Mouse (Mus musculus) MEL (cell line): Measurements from ENCODE around the gene B230217C12Rik.

Source experiments
- CHD1 ChIP-seq: IDR thresholded peaks from 2 replicates; pipeline ENCODE4 v1.6.1; 2012; ENCODE audit warnings: low read depth, mild to moderate bottlenecking, inconsistent platforms, low read length, improper control_type of control experiment
- CTCF ChIP-seq, 3 experiments: IDR thresholded peaks in 2 of 3; conservative IDR thresholded peaks in 1 of 3; 2 replicates each; pipeline ENCODE4 v1.5.1; 2011 to 2012; ENCODE audit warnings: low read length in 3 of 3, low read depth in 2 of 3, mild to moderate bottlenecking in 2 of 3, improper control_type of control experiment in 1 of 3, inconsistent platforms in 1 of 3, mixed read lengths in 1 of 3, moderate library complexity in 1 of 3; ENCODE audit not compliant: control insufficient read depth in 1 of 3, insufficient read depth in 1 of 3, poor library complexity in 1 of 3, severe bottlenecking in 1 of 3
- E2F4 ChIP-seq: IDR thresholded peaks from 2 replicates; pipeline ENCODE4 v1.6.1; 2011; ENCODE audit warnings: low read depth, low read length, improper control_type of control experiment, borderline replicate concordance
- HCFC1 ChIP-seq: IDR thresholded peaks from 2 replicates; pipeline ENCODE4 v1.6.1; 2012; ENCODE audit warnings: low read depth, mild to moderate bottlenecking, inconsistent platforms, low read length, improper control_type of control experiment, moderate library complexity
- MYC ChIP-seq: IDR thresholded peaks from 2 replicates; pipeline ENCODE4 v1.6.1; 2011; ENCODE audit warnings: low read depth, mild to moderate bottlenecking, low read length, improper control_type of control experiment, moderate library complexity
- NRF1 ChIP-seq: IDR thresholded peaks from 2 replicates; pipeline ENCODE4 v1.6.1; 2014; ENCODE audit warnings: low read depth, mild to moderate bottlenecking, inconsistent platforms, low read length, improper control_type of control experiment, moderate library complexity; ENCODE audit not compliant: poor library complexity, insufficient read depth, severe bottlenecking
- POLR2A ChIP-seq, 2 experiments: IDR thresholded peaks; 2 replicates each; pipeline ENCODE4 v1.6.1; 2011 to 2012; ENCODE audit warnings: low read length in 2 of 2, mild to moderate bottlenecking in 2 of 2, control low read depth in 1 of 2, improper control_type of control experiment in 1 of 2, low read depth in 1 of 2, moderate library complexity in 1 of 2; ENCODE audit not compliant: control insufficient read depth in 1 of 2, insufficient read depth in 1 of 2, poor library complexity in 1 of 2
- RAD21 ChIP-seq: IDR thresholded peaks from 2 replicates; pipeline ENCODE4 v1.6.1; 2011; ENCODE audit warnings: mild to moderate bottlenecking, low read depth, low read length, improper control_type of control experiment
- RCOR1 ChIP-seq: IDR thresholded peaks from 2 replicates; pipeline ENCODE4 v1.6.1; 2012; ENCODE audit warnings: low read depth, mild to moderate bottlenecking, inconsistent platforms, low read length, improper control_type of control experiment
- SIN3A ChIP-seq: IDR thresholded peaks from 2 replicates; pipeline ENCODE4 v1.6.1; 2012; ENCODE audit warnings: low read length, improper control_type of control experiment, inconsistent platforms
- USF1 ChIP-seq: IDR thresholded peaks from 2 replicates; pipeline ENCODE4 v1.6.1; 2014; ENCODE audit warnings: low read depth, mild to moderate bottlenecking, inconsistent platforms, low read length, improper control_type of control experiment, moderate library complexity

DNA sequence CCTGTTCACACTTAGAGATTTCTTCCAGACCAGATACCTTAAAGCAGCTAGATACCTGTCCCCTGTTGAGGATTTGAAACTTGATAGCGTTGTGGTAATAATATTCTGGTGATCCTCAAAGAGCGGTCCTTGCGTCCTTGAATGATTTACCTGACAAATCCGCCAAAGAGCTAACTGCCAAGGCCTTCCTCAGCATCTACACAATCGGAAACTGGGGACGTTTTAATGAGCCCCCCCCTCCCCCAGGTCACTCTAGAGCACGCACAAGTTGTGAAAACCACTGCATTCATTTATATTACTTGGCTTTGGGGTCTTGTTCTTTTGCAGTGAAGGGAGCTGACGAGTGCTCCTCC is 42.5 kb upstream of the B230217C12Rik start:
- TF ChIP-seq POLR2A (IDR thresholded peaks at IDR 0.05; ENCODE audit: control insufficient read depth in 1 of 2, insufficient read depth in 1 of 2, low read depth in 1 of 2, low read length in 2 of 2, poor library complexity in 1 of 2), result no peak
- TF ChIP-seq NRF1, result no peak
- no peak for TF ChIP-seq CTCF (IDR thresholded peaks at IDR 0.05 in 2 of 3, conservative IDR thresholded peaks at IDR 0.05 in 1 of 3; ENCODE audit: control insufficient read depth in 1 of 3, insufficient read depth in 1 of 3, low read depth in 2 of 3, low read length in 3 of 3, poor library complexity in 1 of 3, severe bottlenecking in 1 of 3)
- no peak for TF ChIP-seq E2F4
- TF ChIP-seq SIN3A, result no peak
- TF ChIP-seq RAD21, result no peak
- no peak for TF ChIP-seq CHD1
- no peak for TF ChIP-seq MYC
- TF ChIP-seq RCOR1, result no peak
- TF ChIP-seq HCFC1, result no peak
- no peak for TF ChIP-seq USF1
